Mouse (Mus musculus) megakaryocyte, embryonic 14.5 days (primary cell): ENCODE results near the gene Dennd5a. TPM values are rescaled to one million over a fixed set of nuclear protein-coding genes. Genes with fewer than 3 reads are reported as not detected.

ENCODE experiments used
- H3K27me3 ChIP-seq: replicated peaks from 2 replicates; pipeline ENCODE3; 2012; ENCODE audit warnings: inconsistent platforms
- H3K36me3 ChIP-seq: replicated peaks from 2 replicates; pipeline ENCODE3; 2012; ENCODE audit warnings: low read length, inconsistent platforms, mixed read lengths
- H3K4me1 ChIP-seq: 2 replicates; pipeline ENCODE4 v1.6.1; 2012; ENCODE audit warnings: inconsistent platforms
- H3K4me3 ChIP-seq: replicated peaks from 2 replicates; pipeline ENCODE3; 2012; ENCODE audit warnings: moderate library complexity, mild to moderate bottlenecking, inconsistent platforms
- H3K9me3 ChIP-seq: 2 replicates; pipeline ENCODE4 v1.6.1; 2012; ENCODE audit warnings: inconsistent platforms
- FLI1 ChIP-seq: IDR thresholded peaks from 2 replicates; pipeline ENCODE4 v1.6.1; 2012; ENCODE audit warnings: low read length, inconsistent platforms, mixed read lengths
- GATA1 ChIP-seq: IDR thresholded peaks from 3 replicates; pipeline ENCODE4 v1.6.1; 2012; ENCODE audit warnings: mixed read lengths, low read length, inconsistent platforms, borderline replicate concordance
- polyA plus RNA-seq: library from polyadenylated mRNA; stranded (reverse); fragments of >175 nt; gene quantifications from 2 replicates; pipeline ENCODE4 v1.2.3, GENCODE M21; 2012; ENCODE audit warnings: low replicate concordance; ENCODE audit not compliant: insufficient read depth

Gene Dennd5a
- polyA plus RNA-seq, 1 experiment = 4.8 TPM

GRCm38 (mm10) chr7:109848867-109849733, 111.2 kb downstream of the Dennd5a start:
- Histone ChIP-seq H3K4me3 (no peak overlapping the region), H3K4me1 (peaks cover 12% of the 10 kb centered on the region), H3K9me3 (0 out of 2 replicates have a peak, but pooled peaks cover 2% of the 10 kb centered on the region), H3K27me3 (peaks cover 53% of the 10 kb centered on the region), H3K36me3 (no peaks in the 10 kb centered on the region)
- TF ChIP-seq FLI1 (no peak), GATA1 (no peak)

DNA sequence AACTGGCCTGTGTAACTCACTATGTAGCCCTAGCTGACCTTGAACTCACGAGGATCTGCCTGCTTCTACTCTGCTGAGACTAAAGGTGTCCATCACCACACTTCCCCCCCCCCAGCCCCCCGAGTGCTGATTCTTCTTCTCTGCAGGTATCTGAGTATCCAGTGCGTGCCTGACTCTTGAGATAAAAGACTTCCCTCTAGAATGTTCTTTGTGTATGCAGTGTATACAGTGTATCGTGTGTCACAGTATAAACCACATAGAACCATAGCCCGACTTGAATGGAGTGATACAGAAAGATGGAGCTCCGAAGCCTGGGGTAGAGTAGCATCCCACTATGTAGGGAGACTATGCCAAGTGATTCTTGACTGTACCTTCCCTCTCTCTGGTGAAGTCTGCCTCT, 116.2 kb downstream of the Dennd5a start:
- Histone ChIP-seq H3K4me1 (no peaks in the 10 kb centered on the region), H3K9me3 (0 out of 2 replicates have a peak, but pooled peaks cover 2% of the 10 kb centered on the region), H3K27me3 (peaks cover 38% of the 10 kb centered on the region), H3K4me3 (no peak overlapping the region), H3K36me3 (no peaks in the 10 kb centered on the region)
- TF ChIP-seq FLI1 = no peak
- no peak for TF ChIP-seq GATA1

Other genes starting within 250 kb of the Dennd5a start
- gene BC051019, start 236.6 kb downstream of the Dennd5a start, polyA plus RNA-seq = 3.4 TPM in 1 of 2 replicates, not detected in the other
- gene Ascl3, start 228.7 kb downstream of the Dennd5a start, polyA plus RNA-seq = 1.1 TPM in 1 of 2 replicates, not detected in the other
- 2.3 and 12.5 TPM in 2 replicates for gene Tmem9b, start 207.6 kb downstream of the Dennd5a start, polyA plus RNA-seq
- 0.69 TPM in 1 of 2 replicates, not detected in the other for gene Nrip3, start 178.4 kb downstream of the Dennd5a start, polyA plus RNA-seq
- not detected in 2 replicates for gene Scube2, start 94.8 kb downstream of the Dennd5a start, polyA plus RNA-seq
- gene Tmem41b, start 26.5 kb upstream of the Dennd5a start, polyA plus RNA-seq = 5.4 and 16.7 TPM in 2 replicates
- 7.3 and 10.8 TPM in 2 replicates for gene Ipo7, start 57.8 kb upstream of the Dennd5a start, polyA plus RNA-seq
- 0.18 and 0.78 TPM in 2 replicates for gene Zfp143, start 100.7 kb upstream of the Dennd5a start, polyA plus RNA-seq
- 4.0 and 4.1 TPM in 2 replicates for gene Wee1, start 161.6 kb upstream of the Dennd5a start, polyA plus RNA-seq